Mouse (Mus musculus) ES-E14 (cell line): ENCODE measurements around the gene Sucla2.

Experiments
- CHD2 ChIP-seq: IDR thresholded peaks from 2 replicates; pipeline ENCODE4 v1.6.1; 2014; ENCODE audit warnings: mild to moderate bottlenecking, low read depth, low read length, inconsistent platforms
- HCFC1 ChIP-seq: IDR thresholded peaks from 2 replicates; pipeline ENCODE4 v1.6.1; 2012; ENCODE audit warnings: low read length, inconsistent platforms, borderline replicate concordance; ENCODE audit not compliant: insufficient read depth
- MAFK ChIP-seq: IDR thresholded peaks from 2 replicates; pipeline ENCODE4 v1.6.1; 2014; ENCODE audit warnings: mild to moderate bottlenecking, low read depth, low read length, inconsistent platforms; ENCODE audit not compliant: insufficient read depth
- ZC3H11A ChIP-seq: IDR thresholded peaks from 2 replicates; pipeline ENCODE4 v1.6.1; 2012; ENCODE audit warnings: low read depth, mild to moderate bottlenecking, inconsistent platforms, low read length, borderline replicate concordance
- ZNF384 ChIP-seq: IDR thresholded peaks from 2 replicates; pipeline ENCODE4 v1.6.1; 2012; ENCODE audit warnings: low read depth, low read length, inconsistent platforms

DNA sequence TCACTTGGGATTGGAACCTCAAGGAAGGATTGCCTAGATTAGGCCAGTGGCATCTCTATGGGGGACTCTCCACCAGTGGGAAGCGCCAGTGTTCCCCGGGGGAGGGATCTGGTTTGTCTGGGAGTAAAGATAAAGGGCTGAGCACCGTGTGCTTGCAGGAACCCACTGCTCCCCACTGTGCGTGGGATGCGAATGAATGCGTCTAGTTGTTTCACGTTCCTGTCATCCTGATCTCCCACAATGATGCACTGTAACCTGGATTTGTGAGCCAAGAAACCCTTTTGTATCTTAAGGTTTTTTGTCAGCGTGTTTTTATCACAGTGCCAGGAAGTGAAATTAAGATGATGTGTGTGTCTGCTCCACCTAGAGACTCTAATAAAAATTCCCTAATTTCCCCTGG, 25.6 kb downstream of the Sucla2 start:
- TF ChIP-seq HCFC1 (no peak), ZC3H11A (no peak), ZNF384 (no peak), MAFK (no peak), CHD2 (no peak)
